Mouse (Mus musculus): ENCODE measurements around the gene Heatr9. TPM values are rescaled to one million over a fixed set of nuclear protein-coding genes. Genes with fewer than 3 reads are reported as not detected.
"Not testable (repeated sequence)": the region's sequence is repeated elsewhere in the genome, so short reads cannot be mapped to it uniquely, and the experiment has no call there.

The Heatr9 gene
- total RNA-seq (2022) = not detected

DNA sequence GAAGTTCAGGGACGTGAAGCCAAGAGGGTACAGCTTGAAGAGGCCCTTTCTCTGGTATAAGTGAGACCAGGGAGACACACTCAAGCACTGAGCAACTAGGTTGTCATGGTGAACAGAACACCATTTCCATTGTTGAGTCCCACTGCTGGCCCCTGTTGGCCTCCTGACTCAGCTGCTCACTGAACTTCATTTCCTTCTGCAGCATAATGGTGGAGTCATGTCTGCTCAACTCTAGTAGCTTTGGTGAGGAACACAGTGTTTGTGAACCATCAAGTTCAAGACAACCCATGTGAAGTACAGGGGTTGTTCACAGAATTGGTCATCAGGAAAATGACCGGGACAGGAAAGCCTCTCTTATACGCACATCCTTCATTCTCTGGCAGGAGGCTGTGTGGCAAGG, at the start of gene Heatr9:
Gene Heatr9 (minus strand): TSS at position 101 of the 400 bp plus-strand sequence.
- no peak for DNase-seq (ENCODE audit: low spot score in 2 of 2)

DNA sequence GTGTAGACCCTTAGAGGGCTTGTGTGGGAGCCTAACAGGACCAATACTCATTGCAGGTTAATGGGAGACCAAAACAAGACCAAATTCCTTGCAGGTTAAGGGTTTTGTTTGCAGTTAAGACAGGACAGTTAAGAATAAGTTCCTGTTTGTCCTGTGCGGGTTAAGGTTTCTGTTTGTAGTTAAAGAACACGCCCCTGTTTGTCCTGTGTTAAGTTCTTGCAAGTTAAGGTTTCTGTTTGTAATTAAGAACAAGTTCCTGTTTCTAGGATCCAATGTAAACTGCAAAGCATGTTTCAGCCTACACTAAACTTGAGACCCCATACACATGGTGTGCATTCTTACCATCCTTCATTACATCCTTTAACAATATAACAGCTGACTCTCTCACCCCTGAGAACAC, 48.2 kb upstream of the Heatr9 start:
- no peak for DNase-seq (ENCODE audit: low spot score in 2 of 2)

DNA sequence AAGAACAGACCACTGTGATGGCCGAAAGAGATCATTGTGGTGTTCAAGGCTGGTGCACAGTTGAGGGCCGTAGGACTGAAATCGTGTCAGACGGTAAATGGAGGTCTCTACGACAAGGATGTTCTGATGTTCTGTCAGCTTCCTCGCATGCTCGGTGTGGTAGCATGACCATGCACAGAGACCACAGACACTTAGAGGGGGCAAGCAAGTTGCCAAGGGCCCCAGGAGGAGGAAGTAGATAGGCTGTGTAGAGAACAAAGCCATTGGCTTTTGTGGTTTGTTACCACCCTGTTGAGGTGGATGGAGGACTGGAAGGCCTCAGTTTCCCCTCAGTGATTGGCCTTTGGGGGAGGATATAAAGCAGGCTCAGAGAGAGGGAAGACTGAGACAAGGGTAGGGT, 47.3 kb upstream of the Heatr9 start:
- no peak for DNase-seq (ENCODE audit: low spot score in 2 of 2)

DNA sequence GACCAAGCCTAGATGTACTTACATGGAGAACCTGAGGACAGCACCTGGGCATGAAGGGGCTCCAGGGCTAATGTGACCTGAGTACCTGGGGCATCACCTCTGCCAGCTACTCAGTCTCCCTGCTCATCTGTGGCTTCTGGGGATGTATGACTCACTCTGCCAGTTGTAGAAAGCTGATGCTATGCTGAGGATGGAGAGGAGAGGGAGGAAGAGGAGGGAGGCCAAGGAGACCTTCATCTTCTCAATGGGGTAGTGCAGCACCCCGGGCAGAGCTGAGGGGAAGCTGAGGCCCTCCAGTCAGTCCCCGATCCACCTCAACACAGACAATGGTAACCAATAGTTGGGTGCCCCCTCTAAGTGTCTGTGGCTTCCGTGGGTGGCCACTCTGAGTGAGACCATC, 46.8 kb upstream of the Heatr9 start:
- no peak for DNase-seq (ENCODE audit: low spot score in 2 of 2)

DNA sequence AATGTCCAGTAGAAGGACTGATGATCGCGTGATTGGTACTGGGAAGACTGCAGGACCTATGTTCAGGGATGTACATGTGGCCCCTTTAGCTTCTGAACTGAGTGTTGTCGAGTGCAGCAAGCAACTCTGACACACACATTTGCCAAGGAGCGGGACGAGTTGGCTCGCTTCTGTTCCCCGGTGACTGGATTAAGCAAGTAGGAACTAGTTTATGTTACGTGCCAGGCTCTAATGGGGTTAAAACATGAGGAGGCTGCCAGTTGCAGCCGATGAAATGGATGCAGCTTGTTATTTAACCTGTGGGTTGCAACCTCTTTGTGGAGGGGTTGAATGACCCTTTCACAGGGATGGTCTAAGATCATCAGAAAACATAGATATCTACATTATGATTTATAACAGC, 46.1 kb upstream of the Heatr9 start:
- no peak for DNase-seq (ENCODE audit: low spot score in 2 of 2)

DNA sequence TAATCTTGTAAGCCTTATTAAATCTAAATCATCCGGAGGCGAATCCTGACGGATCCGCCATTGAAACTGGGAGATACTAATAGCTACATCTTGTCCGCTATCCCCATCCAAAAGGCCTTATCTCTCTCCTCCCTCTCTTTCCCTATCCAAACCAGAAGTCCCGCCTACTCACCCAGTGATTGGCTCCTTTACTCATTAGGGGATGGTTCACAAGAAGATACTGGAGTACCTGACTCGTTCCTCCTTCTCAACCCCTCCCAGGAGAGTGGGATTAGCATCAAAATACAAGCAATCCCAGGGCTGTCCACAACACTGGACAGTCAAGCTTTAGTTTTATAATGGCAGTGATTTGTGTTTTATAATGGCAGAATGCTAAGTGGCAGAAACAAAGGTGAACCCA, 45.3 kb upstream of the Heatr9 start:
- DNase-seq (ENCODE audit: low spot score in 2 of 2) = no peak

DNA sequence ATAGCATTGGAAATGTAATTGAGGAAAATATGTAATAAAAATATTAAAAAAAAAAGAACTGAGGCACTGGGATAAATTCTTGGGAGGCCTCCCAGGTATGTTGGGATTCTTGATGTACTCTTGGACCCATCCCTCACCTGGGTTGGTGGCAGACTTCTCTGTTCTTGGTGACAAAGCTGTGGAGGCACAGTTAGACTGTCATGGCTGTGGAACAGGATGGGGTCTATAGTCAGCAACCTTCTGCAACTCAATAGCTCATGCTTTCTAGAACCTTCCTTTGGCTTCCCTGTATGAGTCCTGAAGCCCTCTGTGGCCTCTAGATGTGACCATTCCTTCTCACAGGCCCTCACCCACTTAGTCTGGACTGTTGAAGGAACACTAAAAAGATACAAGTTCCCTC, 44.6 kb upstream of the Heatr9 start:
- DNase-seq (ENCODE audit: low spot score in 2 of 2) = no peak

DNA sequence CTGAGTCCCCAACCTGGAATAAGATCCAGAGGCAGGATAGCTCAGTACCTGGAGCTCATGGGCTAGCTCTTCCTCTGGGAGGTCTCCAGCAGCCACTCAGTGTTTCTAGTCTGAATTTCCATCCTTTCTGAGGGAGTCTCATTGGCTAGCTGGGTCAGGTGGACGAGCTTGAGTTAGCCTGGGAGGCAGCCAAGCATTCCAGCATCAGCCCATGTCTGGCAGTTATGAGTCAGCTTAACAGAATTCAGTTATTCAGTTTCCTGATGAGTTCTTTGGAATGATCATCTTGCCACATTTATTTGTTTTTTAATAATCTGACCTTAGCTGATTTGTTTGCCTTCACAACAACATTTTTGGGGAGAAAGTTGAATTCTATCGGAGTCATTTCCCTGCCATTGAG, 41.8 kb upstream of the Heatr9 start:
- peak in 1 of 2 experiments; percentile 10 for DNase-seq (ENCODE audit: low spot score in 2 of 2)

GRCm38 (mm10) chr11:83562311-83562887, 40.4 kb upstream of the Heatr9 start:
- no peak for DNase-seq (ENCODE audit: low spot score in 2 of 2)

DNA sequence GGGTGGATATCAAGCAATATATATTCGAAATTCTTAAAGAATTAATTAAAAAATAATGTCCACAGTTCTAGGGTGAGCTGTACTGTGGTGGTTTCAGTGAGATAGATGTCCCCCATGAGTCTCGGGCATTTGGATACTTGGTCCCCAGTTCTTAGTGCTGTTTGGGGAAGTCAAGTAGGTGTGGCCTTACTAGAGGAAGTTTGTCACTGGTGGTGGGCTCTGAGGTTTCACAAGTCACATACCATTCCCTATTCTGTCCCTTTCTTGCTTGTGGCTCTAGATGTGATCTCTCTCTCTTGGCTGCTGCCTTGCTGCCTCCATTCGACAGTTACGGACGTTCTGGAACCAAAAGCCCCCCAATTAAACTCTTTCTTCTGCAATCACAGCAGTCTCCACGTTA, 38.4 kb upstream of the Heatr9 start:
- DNase-seq (ENCODE audit: low spot score in 2 of 2) = no peak

DNA sequence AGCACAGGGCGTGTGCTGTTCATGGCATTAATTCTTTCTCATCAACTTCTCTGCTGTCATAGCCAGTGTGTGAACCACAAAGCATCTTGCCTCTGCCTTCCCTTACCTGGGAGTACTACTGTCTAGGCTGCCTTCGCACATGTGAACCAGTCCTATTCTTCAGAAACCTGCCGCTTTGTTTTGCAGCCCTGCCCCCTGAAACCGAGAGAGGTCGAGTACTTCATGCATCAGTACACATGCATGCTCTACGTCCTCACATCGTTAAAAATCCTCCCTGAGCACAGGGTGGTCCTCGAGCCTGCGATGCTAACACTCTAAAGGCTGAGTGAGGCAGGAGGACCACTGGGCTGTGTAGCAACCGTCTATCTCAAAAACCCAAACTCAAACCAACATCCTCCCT, 35.1 kb upstream of the Heatr9 start:
- DNase-seq (ENCODE audit: low spot score in 2 of 2) = no peak

DNA sequence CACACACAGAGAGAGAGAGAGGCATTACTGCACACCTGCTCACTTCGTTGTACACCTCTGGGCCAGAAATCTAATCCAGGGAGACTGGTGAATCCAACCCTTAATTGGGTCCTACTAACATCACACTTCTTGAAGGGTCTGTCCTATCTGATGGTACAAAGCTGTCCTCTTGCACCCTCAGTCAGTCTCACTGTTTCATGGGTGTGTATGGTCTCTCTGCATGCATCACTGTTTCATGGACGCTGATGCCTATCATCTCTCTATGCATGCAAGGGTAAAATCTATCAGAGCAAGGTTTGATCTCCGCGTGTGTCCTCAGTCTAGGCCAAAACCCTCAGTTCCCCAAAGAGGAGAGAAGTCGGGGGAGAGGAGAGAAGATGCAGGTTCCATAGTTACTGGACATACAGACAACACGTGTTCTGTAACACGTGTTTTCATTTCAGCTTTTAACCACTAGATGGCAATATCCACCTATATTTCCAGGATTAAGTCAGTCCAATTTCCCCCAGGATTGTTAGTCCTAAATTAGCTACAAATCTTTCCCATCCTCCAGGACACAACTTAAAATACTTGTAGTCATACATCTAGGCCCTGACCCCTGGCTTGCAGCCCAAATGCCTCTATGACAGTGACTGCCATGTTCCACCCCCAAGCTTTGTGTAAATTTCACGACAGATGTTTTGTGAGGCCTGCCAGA, 34.3 kb upstream of the Heatr9 start:
- no peak for DNase-seq (ENCODE audit: low spot score in 2 of 2)

GRCm38 (mm10) chr11:83551668-83552067, 29.7 kb upstream of the Heatr9 start:
- DNase-seq (ENCODE audit: low spot score in 2 of 2) = no peak

GRCm38 (mm10) chr11:83551037-83551436, 29.1 kb upstream of the Heatr9 start:
- not testable (repeated sequence) for DNase-seq (ENCODE audit: low spot score in 2 of 2)

DNA sequence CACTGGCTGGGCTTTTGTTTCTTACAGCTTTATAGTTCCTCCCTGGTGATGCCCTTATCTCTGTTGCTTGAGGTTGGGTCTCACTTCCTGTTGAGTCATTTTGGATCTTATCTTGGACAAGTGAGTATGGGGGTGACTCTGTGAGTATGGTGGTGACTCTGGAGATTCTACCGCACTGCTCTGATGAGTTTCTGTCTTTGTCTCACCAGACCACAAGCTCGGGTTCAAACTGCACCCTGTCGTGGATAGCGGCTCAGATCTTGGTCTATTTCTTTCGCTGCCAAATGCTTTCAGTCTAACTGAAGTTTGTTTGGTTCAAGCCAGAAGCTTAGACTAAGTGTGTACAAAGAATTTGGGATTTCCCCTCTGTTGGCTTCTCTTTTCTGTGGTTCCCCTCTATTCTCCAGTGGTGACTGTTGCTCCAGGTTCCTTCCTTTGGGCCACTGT, 28.2 kb upstream of the Heatr9 start:
- DNase-seq (ENCODE audit: low spot score in 2 of 2) = no peak

- DNase-seq (ENCODE audit: low spot score in 2 of 2) = no peak
Measured at GRCm38 (mm10) chr11:83544214-83544613, 22.2 kb upstream of the Heatr9 start.

- no peak for DNase-seq (ENCODE audit: low spot score in 2 of 2)
Measured at GRCm38 (mm10) chr11:83541415-83541814, 19.4 kb upstream of the Heatr9 start.

DNA sequence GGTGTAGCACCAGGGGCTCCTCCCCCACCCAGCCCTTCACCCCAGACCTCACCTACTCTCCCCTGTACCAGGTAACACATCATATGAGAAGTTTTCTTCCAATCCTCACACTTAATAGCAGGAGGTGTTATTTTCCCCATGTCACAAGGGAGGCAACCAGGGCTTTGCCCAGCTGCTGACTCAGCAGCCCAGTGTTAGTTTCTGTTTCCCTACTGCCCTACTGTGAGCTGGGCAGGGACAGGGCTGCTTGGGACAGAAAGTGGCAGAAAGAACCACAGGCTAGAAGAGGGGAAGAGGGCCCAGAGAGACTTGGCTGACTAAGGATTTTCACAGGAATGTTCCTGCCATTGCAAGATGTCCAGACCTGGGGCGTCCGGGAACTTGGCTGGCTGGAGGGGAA, 19.0 kb upstream of the Heatr9 start:
- DNase-seq (ENCODE audit: low spot score in 2 of 2) = no peak

- no peak for DNase-seq (ENCODE audit: low spot score in 2 of 2)
Measured at GRCm38 (mm10) chr11:83538705-83539314, 16.8 kb upstream of the Heatr9 start.

- DNase-seq (ENCODE audit: low spot score in 2 of 2) = no peak
Measured at GRCm38 (mm10) chr11:83536831-83537230, 14.9 kb upstream of the Heatr9 start.

DNA sequence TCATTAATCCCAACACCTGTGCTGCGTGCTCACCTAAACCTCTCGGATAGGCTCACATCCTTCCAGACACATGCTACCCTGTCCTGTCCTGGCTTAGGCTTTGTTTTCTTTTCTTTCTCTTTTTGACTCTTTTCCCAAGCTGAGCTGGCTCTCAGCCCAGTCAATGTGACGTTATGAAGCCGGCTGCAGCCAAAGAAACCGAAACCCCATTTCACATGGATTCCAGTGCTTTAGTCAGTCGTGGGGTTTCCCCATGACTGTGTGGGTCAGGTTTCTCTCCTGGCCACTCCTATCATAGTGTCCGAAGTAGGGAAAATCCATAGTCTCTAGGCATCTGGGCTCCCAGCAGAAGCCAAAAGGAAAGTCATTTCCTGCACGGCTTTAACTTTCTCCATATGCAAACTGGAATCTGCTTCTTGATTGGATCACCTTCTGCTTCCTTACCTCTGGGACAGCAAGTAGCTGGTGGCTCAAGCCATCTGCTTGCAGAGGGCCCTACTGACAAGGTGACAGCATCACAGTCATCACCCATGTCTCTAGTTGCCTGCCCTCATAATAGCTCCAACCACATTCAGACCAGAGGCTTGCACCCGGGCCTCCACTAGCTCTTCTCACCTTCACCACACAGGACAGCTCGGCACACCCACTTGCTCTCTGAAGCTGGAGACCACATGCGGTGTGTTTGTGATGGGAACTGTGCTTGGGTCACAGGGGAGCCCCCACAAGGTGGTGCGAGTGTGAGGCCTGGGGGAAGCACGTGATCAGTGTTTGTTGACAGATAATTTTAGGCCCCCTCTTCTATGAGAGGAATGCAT, 12.8 kb upstream of the Heatr9 start:
- peak in 1 of 2 experiments; percentile 18 for DNase-seq (ENCODE audit: low spot score in 2 of 2)

DNA sequence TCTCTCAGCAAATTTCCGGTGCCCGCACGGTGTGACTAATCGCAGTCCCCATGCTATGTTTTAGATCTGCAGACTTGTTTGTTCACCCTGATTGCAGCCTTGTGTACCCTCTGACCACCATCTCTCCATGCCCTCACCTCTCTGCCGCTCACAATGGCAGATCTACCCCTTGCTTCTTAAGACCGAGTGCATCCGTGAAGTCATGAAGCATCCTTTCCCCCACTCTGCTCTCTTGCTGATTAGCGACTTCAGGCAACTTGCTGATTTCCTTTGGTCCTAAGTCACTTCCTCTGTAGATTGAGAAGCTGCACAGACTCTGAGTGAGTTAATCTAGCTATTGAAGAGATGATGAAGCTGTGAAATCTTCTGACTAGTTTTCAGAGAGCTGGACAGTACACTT, 12.2 kb upstream of the Heatr9 start:
- no peak for DNase-seq (ENCODE audit: low spot score in 2 of 2)
